Mouse (Mus musculus) embryo, embryonic 11 days (tissue): ENCODE measurements at regions not wholly inside any gene's neighbourhood (a gene's known extent, or its start where the extent isn't known, plus 50 kb on each side); places are given as distances from the start of the nearest gene placed in this dataset.

ENCODE experiments used
- DNase-seq: peaks from one replicate; pipeline ENCODE4 v3.0.0-alpha.2; 2015

- DNase-seq: peak; percentile 7
Measured at GRCm38 (mm10) chr16:81774626-81775025, 574.1 kb downstream of the Ncam2 start.

DNA sequence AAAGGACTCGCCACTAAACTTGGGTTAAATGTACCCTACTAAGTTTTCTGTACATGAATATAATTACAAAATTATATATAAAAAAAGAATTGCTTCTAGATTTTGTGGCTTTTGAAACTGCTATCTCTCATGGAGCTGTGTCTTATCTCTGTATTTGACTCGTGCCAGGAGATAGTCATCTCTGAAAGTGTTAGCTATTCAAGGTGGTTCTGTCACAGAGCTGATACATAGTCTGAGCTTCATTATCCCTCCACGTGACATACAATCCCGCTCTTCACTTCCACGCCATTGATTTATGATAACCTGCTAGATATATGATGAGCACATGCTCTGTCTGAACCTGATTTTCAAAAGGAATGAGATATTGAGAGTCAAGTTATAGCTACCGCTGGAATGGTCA lies 593.5 kb downstream of the Ncam2 start:
- no peak for DNase-seq

GRCm38 (mm10) chr16:81816898-81817297 lies 616.4 kb downstream of the Ncam2 start:
- DNase-seq: no peak

- no peak for DNase-seq
Measured at GRCm38 (mm10) chr16:81838625-81839024, 638.1 kb downstream of the Ncam2 start.

- DNase-seq: no peak
Measured at GRCm38 (mm10) chr16:81879682-81880081, 679.2 kb downstream of the Ncam2 start.
